Mouse (Mus musculus) intestine, embryonic 14.5 days (tissue): ENCODE data around the gene Gmeb2. TPM values are rescaled to one million over a fixed set of nuclear protein-coding genes. Genes with fewer than 3 reads are reported as not detected.

Experiments used
- ATAC-seq: fragments of 200-750 bp; cut with Nextera tagmentation; replicated peaks from 2 replicates; pipeline ENCODE4 v1.8.0; 2017; ENCODE audit warnings: low read depth, moderate number of reproducible peaks, moderate TSS enrichment, moderate library complexity; ENCODE audit not compliant: low FRiP score, low TSS enrichment
- DNase-seq: peaks from one replicate; pipeline ENCODE4 v3.0.0-alpha.2; 2018; ENCODE audit warnings: low spot score
- H3K27ac ChIP-seq: fragments of 300-500 bp; sonication (generic); 2 replicates; pipeline ENCODE4 v1.5.1; 2014; ENCODE audit warnings: low read depth, mild to moderate bottlenecking, control low read depth
- H3K27me3 ChIP-seq: fragments of 300-500 bp; sonication (generic); replicated peaks from 2 replicates; pipeline ENCODE4 v1.6.1; 2014; ENCODE audit warnings: low read length, control low read depth; ENCODE audit not compliant: control insufficient read depth, insufficient read depth
- H3K36me3 ChIP-seq: fragments of 300-500 bp; sonication (generic); 2 replicates; pipeline ENCODE4 v1.6.1; 2014; ENCODE audit warnings: low read length, control low read depth; ENCODE audit not compliant: control insufficient read depth, insufficient read depth
- H3K4me1 ChIP-seq: fragments of 300-500 bp; sonication (generic); replicated peaks from 2 replicates; pipeline ENCODE4 v1.6.1; 2014; ENCODE audit warnings: low read length, control low read depth, mixed read lengths; ENCODE audit not compliant: control insufficient read depth, insufficient read depth
- H3K4me2 ChIP-seq: fragments of 300-500 bp; sonication (generic); 2 replicates; pipeline ENCODE4 v1.6.1; 2014; ENCODE audit warnings: low read length
- H3K4me3 ChIP-seq: fragments of 300-500 bp; sonication (generic); 2 replicates; pipeline ENCODE4 v1.5.1; 2014; ENCODE audit warnings: low read depth, low read length, control low read depth, mixed read lengths
- H3K9ac ChIP-seq: fragments of 300-500 bp; sonication (generic); 2 replicates; pipeline ENCODE4 v1.6.1; 2014; ENCODE audit warnings: mild to moderate bottlenecking, low read length
- H3K9me3 ChIP-seq: fragments of 300-500 bp; sonication (generic); 2 replicates; pipeline ENCODE4 v1.6.1; 2016; ENCODE audit warnings: low read length, control low read depth; ENCODE audit not compliant: control insufficient read depth
- WGBS: fragments of 180-500 bp; shearing (Covaris S2); extraction: QIAGEN DNeasy Blood & Tissue Kit; methylation state at CpG from one replicate; pipeline ENCODE4 v1.1.7; 2014; 5-methylcytosine and 5-hydroxymethylcytosine counted together
- polyA plus RNA-seq: library from polyadenylated mRNA; unstranded; fragments of >200 nt; fragmentation: Nextera tagmentation; extraction: Ambion mirVana; gene quantifications from 2 replicates; pipeline ENCODE4 v1.2.1, GENCODE M21; 2014

Gmeb2 gene
- polyA plus RNA-seq, 1 experiment from 2014 or later, result 16.6 TPM

- no peaks in the 10 kb centered on the region for H3K4me1 ChIP-seq
- H3K4me3 ChIP-seq, result no peak overlapping the region
- H3K27me3 ChIP-seq, result no peaks in the 10 kb centered on the region
- H3K9me3 ChIP-seq, result no peaks in the 10 kb centered on the region
- DNase-seq (no peak), ATAC-seq (no peak)
- H3K9ac ChIP-seq, result no peak overlapping the region
- no peak overlapping the region for H3K4me2 ChIP-seq
- H3K36me3 ChIP-seq, result peaks cover 30% of the 10 kb centered on the region
- 78% methylated on average over 20 of the region's 20 CpGs for WGBS
- H3K27ac ChIP-seq, result no peak overlapping the region
These were observed 56.7 kb downstream of the Gmeb2 start for GRCm38 (mm10) chr2:181231171-181231570.

- Histone ChIP-seq H3K4me3 (no peak overlapping the region), H3K36me3 (peaks cover 20% of the 10 kb centered on the region), H3K4me1 (no peaks in the 10 kb centered on the region), H3K27me3 (no peaks in the 10 kb centered on the region), H3K4me2 (no peak overlapping the region), H3K27ac (no peak overlapping the region), H3K9me3 (no peaks in the 10 kb centered on the region), H3K9ac (no peak overlapping the region)
- ATAC-seq (no peak), DNase-seq (no peak)
- 76% methylated on average over 1 of the region's 1 CpGs for WGBS
These were observed 59.5 kb downstream of the Gmeb2 start for GRCm38 (mm10) chr2:181228335-181228734.

- Histone ChIP-seq H3K4me2 (no peak overlapping the region), H3K27ac (no peak overlapping the region), H3K27me3 (no peaks in the 10 kb centered on the region), H3K9ac (no peak overlapping the region), H3K4me1 (no peaks in the 10 kb centered on the region), H3K9me3 (no peaks in the 10 kb centered on the region), H3K4me3 (no peak overlapping the region), H3K36me3 (peaks cover 16% of the 10 kb centered on the region; the same call in 1 of the 2 replicates)
- DNase-seq (no peak), ATAC-seq (no peak)
- 92% methylated on average over 3 of the region's 3 CpGs for WGBS
These were observed 60.7 kb downstream of the Gmeb2 start for GRCm38 (mm10) chr2:181227122-181227521.

GRCm38 (mm10) chr2:181224994-181225393 is 62.8 kb downstream of the Gmeb2 start:
- Histone ChIP-seq H3K27me3 (no peaks in the 10 kb centered on the region), H3K9ac (no peak overlapping the region), H3K36me3 (peaks cover 14% of the 10 kb centered on the region; the same call in 1 of the 2 replicates), H3K9me3 (no peaks in the 10 kb centered on the region), H3K4me2 (no peak overlapping the region), H3K4me3 (no peak overlapping the region), H3K4me1 (peaks cover 7% of the 10 kb centered on the region; the same call in 1 of the 2 replicates), H3K27ac (no peak overlapping the region)
- 79% methylated on average over 2 of the region's 2 CpGs for WGBS
- DNase-seq, result no peak
- no peak for ATAC-seq

GRCm38 (mm10) chr2:181220361-181220760 is 67.5 kb downstream of the Gmeb2 start:
- H3K27ac ChIP-seq, result no peak overlapping the region
- ATAC-seq, result no peak; the same call in 1 of the 2 replicates
- H3K4me2 ChIP-seq, result peak overlapping the region; percentile 56
- no peak overlapping the region; the same call in 1 of the 2 replicates for H3K4me3 ChIP-seq
- peaks cover 15% of the 10 kb centered on the region; the same call in 1 of the 2 replicates for H3K4me1 ChIP-seq
- H3K9ac ChIP-seq, result no peak overlapping the region
- WGBS, result 41% methylated on average over 2 of the region's 2 CpGs
- DNase-seq, result no peak
- no peaks in the 10 kb centered on the region for H3K27me3 ChIP-seq
- no peaks in the 10 kb centered on the region for H3K9me3 ChIP-seq
- H3K36me3 ChIP-seq, result no peaks in the 10 kb centered on the region

GRCm38 (mm10) chr2:181219538-181220216 is 68.2 kb downstream of the Gmeb2 start, which contains the start of gene Fndc11:
Gene Fndc11, plus strand, starts transcription at chr2:181220013.
- Histone ChIP-seq H3K36me3 (no peaks in the 10 kb centered on the region), H3K27ac (no peak within 1 kb of the TSS), H3K27me3 (no peaks in the 10 kb centered on the region), H3K9ac (0 out of 2 replicates have a peak within 1 kb of the TSS, but pooled peaks have one; percentile 21), H3K4me3 (peak within 1 kb of the TSS; percentile 30), H3K4me1 (peaks cover 15% of the 10 kb centered on the region; the same call in 1 of the 2 replicates), H3K4me2 (peak within 1 kb of the TSS; percentile 56), H3K9me3 (no peaks in the 10 kb centered on the region)
- peak; percentile 97 for ATAC-seq
- 2% methylated on average over 25 of the region's 25 CpGs for WGBS
- DNase-seq, result peak; percentile 85

- 59% methylated on average over 5 of the region's 5 CpGs for WGBS
- Histone ChIP-seq H3K4me1 (peaks cover 15% of the 10 kb centered on the region; the same call in 1 of the 2 replicates), H3K27me3 (peaks cover 4% of the 10 kb centered on the region), H3K9me3 (no peaks in the 10 kb centered on the region), H3K4me3 (no peak overlapping the region), H3K27ac (no peak overlapping the region), H3K36me3 (no peaks in the 10 kb centered on the region), H3K4me2 (0 out of 2 replicates have a peak overlapping the region, but pooled peaks have one; percentile 56), H3K9ac (no peak overlapping the region)
- ATAC-seq (no peak), DNase-seq (no peak)
These were observed 68.9 kb downstream of the Gmeb2 start for GRCm38 (mm10) chr2:181218881-181219485.

- no peak overlapping the region for H3K27ac ChIP-seq
- ATAC-seq, result no peak
- no peak overlapping the region for H3K4me3 ChIP-seq
- WGBS, result 85% methylated on average over 6 of the region's 6 CpGs
- H3K4me1 ChIP-seq, result peaks cover 15% of the 10 kb centered on the region; the same call in 1 of the 2 replicates
- no peak for DNase-seq
- no peak overlapping the region for H3K4me2 ChIP-seq
- H3K36me3 ChIP-seq, result no peaks in the 10 kb centered on the region
- H3K9ac ChIP-seq, result no peak overlapping the region
- H3K9me3 ChIP-seq, result no peaks in the 10 kb centered on the region
- H3K27me3 ChIP-seq, result peaks cover 33% of the 10 kb centered on the region
These were observed 71.8 kb downstream of the Gmeb2 start for GRCm38 (mm10) chr2:181216037-181216436.
